Mouse (Mus musculus) erythroblast, embryonic 14.5 days (primary cell): ENCODE measurements around the gene Rreb1.

Experiments used
- GATA1 ChIP-seq: IDR thresholded peaks from 2 replicates; pipeline ENCODE4 v1.6.1; 2012; ENCODE audit warnings: low read length, inconsistent platforms, mixed read lengths
- TAL1 ChIP-seq: IDR thresholded peaks from 3 replicates; pipeline ENCODE4 v1.6.1; 2012; ENCODE audit warnings: low read length, inconsistent platforms, mixed read lengths

DNA sequence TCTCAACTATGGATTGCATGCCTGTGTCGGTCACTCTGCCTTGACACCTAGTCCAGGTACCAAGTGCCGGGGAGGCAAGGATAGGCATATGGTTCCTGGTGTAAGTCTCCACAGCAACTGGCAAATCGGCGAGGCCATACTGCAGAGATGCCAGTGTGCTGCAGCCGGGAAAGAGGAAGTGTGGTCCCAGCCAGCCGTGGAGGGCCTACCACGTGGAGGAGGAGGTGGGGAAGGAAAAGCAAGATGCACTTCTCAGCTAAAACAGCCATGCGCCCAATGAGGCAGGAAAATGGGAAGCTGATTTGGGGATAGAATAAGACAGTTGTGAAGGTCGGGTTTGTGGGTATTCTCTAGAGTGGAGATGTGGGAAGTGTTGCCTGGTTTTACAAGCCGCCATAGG, 65.6 kb downstream of the Rreb1 start:
- TF ChIP-seq GATA1 (no peak), TAL1 (no peak)
